Mouse (Mus musculus) hindbrain, embryonic 11.5 days (tissue): ENCODE measurements at regions not wholly inside any gene's neighbourhood (a gene's known extent, or its start where the extent isn't known, plus 50 kb on each side); places are given as distances from the start of the nearest gene placed in this dataset.
"Not testable (repeated sequence)": the region's sequence is repeated elsewhere in the genome, so short reads cannot be mapped to it uniquely, and the experiment has no call there.

Experiments
- ATAC-seq: fragments of 200-750 bp; cut with Nextera tagmentation; 2 replicates; pipeline ENCODE4 v1.8.0; 2017; ENCODE audit warnings: mild to moderate bottlenecking, moderate TSS enrichment, moderate library complexity; ENCODE audit not compliant: low FRiP score
- DNase-seq: peaks from one replicate; pipeline ENCODE4 v3.0.0-alpha.2; 2015; ENCODE audit warnings: low spot score
- H3K27ac ChIP-seq: fragments of 300-500 bp; sonication (generic); 2 replicates; pipeline ENCODE4 v1.5.1; 2014; ENCODE audit warnings: mild to moderate bottlenecking, low read depth, low read length
- H3K27me3 ChIP-seq: fragments of 300-500 bp; sonication (generic); 2 replicates; pipeline ENCODE4 v1.6.1; 2014; ENCODE audit warnings: mild to moderate bottlenecking, low read length, moderate library complexity, mixed read lengths; ENCODE audit not compliant: control insufficient read depth, insufficient read depth
- H3K36me3 ChIP-seq: fragments of 300-500 bp; sonication (generic); 2 replicates; pipeline ENCODE4 v1.6.1; 2014; ENCODE audit warnings: mild to moderate bottlenecking, low read length, moderate library complexity, mixed read lengths; ENCODE audit not compliant: control insufficient read depth, insufficient read depth
- H3K4me1 ChIP-seq: fragments of 300-500 bp; sonication (generic); replicated peaks from 2 replicates; pipeline ENCODE4 v1.6.1; 2014; ENCODE audit warnings: low read length, mixed read lengths; ENCODE audit not compliant: control insufficient read depth, insufficient read depth
- H3K4me2 ChIP-seq: fragments of 300-500 bp; sonication (generic); replicated peaks from 2 replicates; pipeline ENCODE4 v1.6.1; 2014; ENCODE audit warnings: mild to moderate bottlenecking, low read depth, low read length
- H3K4me3 ChIP-seq: fragments of 300-500 bp; sonication (generic); 2 replicates; pipeline ENCODE4 v1.5.1; 2014; ENCODE audit warnings: low read depth, low read length
- H3K9ac ChIP-seq: fragments of 300-500 bp; sonication (generic); 2 replicates; pipeline ENCODE4 v1.6.1; 2014; ENCODE audit warnings: low read depth, low read length
- H3K9me3 ChIP-seq: fragments of 300-500 bp; sonication (generic); 2 replicates; pipeline ENCODE4 v1.6.1; 2016; ENCODE audit warnings: low read length; ENCODE audit not compliant: control insufficient read depth
- WGBS: fragments of 180-500 bp; shearing (Covaris S2); extraction: QIAGEN DNeasy Blood & Tissue Kit; methylation state at CpG from one replicate; pipeline ENCODE4 v1.1.7; 2014; 5-methylcytosine and 5-hydroxymethylcytosine counted together

DNA sequence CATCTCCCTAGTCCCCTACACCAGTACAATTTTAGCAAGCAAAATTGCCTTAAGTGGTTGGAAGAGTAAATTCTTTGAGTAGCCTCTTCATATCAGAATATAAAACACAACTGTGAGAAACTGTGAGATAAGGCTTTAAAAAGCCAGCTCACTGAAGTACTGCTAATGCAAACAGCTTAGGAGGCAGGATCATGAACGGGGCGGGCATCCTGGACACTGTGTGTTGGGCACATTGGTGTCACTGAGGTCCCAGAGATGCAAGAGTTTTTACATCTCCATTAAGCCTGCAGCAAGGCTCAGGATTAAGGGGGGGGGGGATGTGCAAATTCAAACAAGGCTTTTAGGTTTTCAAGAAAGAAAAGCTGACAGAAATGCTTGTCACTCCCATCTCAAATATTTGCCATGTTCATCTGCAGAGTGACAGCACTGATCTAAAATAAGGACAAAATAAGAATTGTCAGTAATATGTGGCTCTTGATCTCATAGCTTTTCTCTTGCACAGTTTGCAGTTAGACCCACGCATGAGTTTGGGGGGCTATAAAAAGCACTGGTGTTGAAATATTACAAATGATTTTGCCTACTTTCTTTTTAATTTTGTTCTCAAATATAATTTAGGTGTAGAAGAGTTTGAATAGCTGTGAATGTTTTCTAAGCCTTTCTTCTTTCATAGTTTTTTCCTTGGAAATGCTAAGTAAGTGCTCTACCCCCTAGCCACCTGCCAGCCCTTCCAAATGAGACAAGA, 156.2 kb downstream of the Enc1 start:
- ATAC-seq (no peak), DNase-seq (no peak)
- 86% methylated on average over 3 of the region's 3 CpGs for WGBS
- no peaks in the 10 kb centered on the region for H3K4me1 ChIP-seq
- no peaks in the 10 kb centered on the region for H3K9me3 ChIP-seq
- H3K9ac ChIP-seq, result no peak overlapping the region
- H3K27ac ChIP-seq, result no peak overlapping the region
- H3K4me3 ChIP-seq, result no peak overlapping the region
- no peaks in the 10 kb centered on the region for H3K27me3 ChIP-seq
- H3K4me2 ChIP-seq, result no peak overlapping the region
- no peaks in the 10 kb centered on the region for H3K36me3 ChIP-seq

DNA sequence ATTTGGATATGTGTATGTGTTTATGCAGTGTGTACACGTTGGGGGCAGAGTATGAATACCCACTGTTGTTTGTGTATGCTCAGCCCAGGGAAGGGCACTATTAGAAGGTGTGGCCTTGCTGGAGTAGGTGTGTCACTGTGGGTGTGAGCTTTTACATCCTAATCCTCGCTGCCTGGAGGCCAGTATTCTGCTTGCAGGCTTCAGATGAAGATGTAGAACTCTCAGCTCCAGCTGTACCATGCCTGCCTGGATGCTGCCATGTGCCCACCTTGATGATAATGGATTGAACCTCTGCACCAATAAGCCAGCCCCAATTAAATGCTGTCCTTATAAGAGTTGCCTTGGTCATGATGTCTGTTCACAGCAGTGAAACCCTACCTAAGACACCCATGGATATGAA, 155.4 kb downstream of the Enc1 start:
- H3K27me3 ChIP-seq, H3K4me3 ChIP-seq, H3K4me2 ChIP-seq, H3K4me1 ChIP-seq, DNase-seq, H3K36me3 ChIP-seq, H3K27ac ChIP-seq, ATAC-seq, H3K9ac ChIP-seq, H3K9me3 ChIP-seq: not testable (repeated sequence)
- WGBS, result 79% methylated on average over 2 of the region's 2 CpGs

DNA sequence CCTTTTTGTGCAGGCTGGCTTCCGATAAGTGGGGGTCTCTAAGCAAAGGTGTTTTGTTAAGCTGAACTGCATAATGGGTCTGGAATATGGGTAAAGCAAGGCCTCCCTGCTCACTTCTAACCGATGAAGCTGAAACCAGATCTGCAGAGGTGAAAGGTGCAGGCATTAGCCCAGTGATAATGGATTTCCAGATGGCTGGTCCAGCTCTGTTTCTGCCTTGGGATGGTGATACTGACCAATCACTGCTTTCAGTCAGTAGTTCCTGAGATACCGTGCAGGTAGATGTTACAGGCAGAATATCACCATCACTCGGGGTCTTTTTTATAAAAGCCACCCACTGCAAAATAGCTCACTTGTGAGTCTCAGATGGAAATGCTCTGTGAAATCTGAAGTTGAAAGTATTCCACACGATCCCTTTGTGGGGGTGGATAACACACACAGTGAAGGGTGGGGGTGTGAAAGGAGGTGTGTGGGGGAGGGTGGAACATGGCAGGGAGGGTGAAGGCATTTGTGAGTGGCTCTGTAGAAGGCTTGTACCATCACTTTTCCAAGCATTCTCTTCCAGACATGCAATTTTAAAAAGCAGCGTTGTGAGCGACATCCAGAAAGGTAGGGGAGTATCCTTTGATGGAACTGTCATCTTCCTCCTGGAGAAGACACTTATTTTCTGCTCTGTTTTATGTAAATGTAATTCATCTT, 154.0 kb downstream of the Enc1 start:
- no peaks in the 10 kb centered on the region for H3K36me3 ChIP-seq
- no peak for DNase-seq
- H3K9ac ChIP-seq, result no peak overlapping the region
- H3K4me2 ChIP-seq, result no peak overlapping the region
- H3K27me3 ChIP-seq, result no peaks in the 10 kb centered on the region
- H3K4me1 ChIP-seq, result peaks cover 3% of the 10 kb centered on the region; the same call in 1 of the 2 replicates
- no peaks in the 10 kb centered on the region for H3K9me3 ChIP-seq
- WGBS, result 79% methylated on average over 7 of the region's 7 CpGs
- ATAC-seq, result no peak
- no peak overlapping the region; the same call in 1 of the 2 replicates for H3K27ac ChIP-seq
- no peak overlapping the region for H3K4me3 ChIP-seq

DNA sequence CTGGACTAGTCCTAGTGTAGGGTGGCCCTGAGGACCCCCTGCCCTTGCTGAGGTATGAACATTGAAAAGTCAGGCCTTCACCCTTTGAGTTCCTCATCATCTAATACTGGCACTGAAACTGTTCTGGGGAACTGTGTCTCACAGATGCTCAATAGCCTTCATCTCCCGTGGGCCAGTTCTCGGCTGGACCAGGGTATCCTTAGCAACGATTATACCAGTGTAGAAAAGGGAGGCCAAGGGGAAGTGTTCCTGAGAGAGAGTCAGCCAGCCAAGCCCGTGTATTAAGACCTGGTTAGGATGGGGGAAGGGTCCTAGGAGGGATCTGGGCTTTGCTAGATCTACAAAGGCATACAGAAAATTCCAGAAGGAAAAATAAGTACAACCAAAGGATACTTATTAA, 153.2 kb downstream of the Enc1 start:
- peaks cover 3% of the 10 kb centered on the region; the same call in 1 of the 2 replicates for H3K4me1 ChIP-seq
- no peaks in the 10 kb centered on the region for H3K36me3 ChIP-seq
- WGBS, result 73% methylated on average over 4 of the region's 4 CpGs
- no peak overlapping the region for H3K4me2 ChIP-seq
- no peak overlapping the region for H3K4me3 ChIP-seq
- H3K27ac ChIP-seq, result no peak overlapping the region
- DNase-seq, result no peak
- H3K9ac ChIP-seq, result no peak overlapping the region
- ATAC-seq, result no peak
- no peaks in the 10 kb centered on the region for H3K27me3 ChIP-seq
- H3K9me3 ChIP-seq, result no peaks in the 10 kb centered on the region

DNA sequence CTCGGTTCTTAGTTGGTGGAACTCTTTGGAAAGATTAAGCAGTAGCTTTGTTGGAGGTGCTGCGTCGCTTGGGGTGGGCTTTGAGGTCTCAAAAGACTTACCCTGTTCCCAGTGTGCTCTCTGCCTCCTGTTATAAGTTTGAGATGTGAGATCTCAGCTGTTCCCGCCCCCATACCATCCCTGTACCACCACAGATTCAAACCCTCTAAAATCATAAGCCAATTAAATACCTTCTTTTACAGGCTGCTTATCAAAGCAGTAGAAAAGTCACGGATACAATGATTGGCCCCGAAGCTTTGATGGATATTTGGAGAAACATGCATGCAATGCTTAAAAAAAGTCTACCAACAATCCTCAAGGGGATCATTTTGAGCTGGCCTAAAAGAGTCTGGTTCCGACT, 152.6 kb downstream of the Enc1 start:
- H3K27me3 ChIP-seq, result no peaks in the 10 kb centered on the region
- WGBS, result 93% methylated on average over 7 of the region's 7 CpGs
- H3K9ac ChIP-seq, result no peak overlapping the region
- no peak overlapping the region for H3K4me2 ChIP-seq
- peaks cover 3% of the 10 kb centered on the region; the same call in 1 of the 2 replicates for H3K4me1 ChIP-seq
- H3K36me3 ChIP-seq, result no peaks in the 10 kb centered on the region
- H3K27ac ChIP-seq, result no peak overlapping the region
- no peak overlapping the region for H3K4me3 ChIP-seq
- no peaks in the 10 kb centered on the region for H3K9me3 ChIP-seq
- DNase-seq (no peak), ATAC-seq (no peak)

DNA sequence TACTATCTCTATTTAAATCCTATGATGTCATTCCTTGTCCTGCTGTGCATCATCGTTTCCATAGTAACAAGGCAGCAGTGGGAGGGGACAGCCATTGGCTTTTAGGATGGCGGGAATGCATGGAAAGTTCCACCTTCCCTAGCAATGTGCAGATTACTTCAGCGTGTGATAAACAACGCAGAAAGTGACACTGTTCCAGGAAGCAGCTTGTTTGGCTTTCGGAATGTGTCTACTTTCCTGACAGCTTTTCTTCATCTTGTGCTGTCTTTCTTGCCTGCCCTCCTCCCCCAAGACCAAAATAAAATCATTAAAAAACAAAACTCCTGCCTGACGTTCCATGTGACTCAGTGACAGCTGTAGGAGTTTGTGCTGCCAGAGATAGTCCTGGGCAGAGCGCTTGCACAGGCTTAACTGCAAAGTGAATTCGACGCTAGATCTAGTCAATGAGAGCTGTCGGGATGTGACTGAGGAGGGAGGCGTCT, 149.6 kb downstream of the Enc1 start:
- H3K4me2 ChIP-seq, result 0 out of 2 replicates have a peak overlapping the region, but pooled peaks have one; percentile 8
- H3K4me3 ChIP-seq, result no peak overlapping the region
- H3K4me1 ChIP-seq, result peaks cover 3% of the 10 kb centered on the region; the same call in 1 of the 2 replicates
- 34% methylated on average over 11 of the region's 11 CpGs for WGBS
- no peaks in the 10 kb centered on the region for H3K27me3 ChIP-seq
- DNase-seq (peak; percentile 75), ATAC-seq (peak; percentile 47; the same call in 1 of the 2 replicates)
- no peaks in the 10 kb centered on the region for H3K36me3 ChIP-seq
- H3K9me3 ChIP-seq, result no peaks in the 10 kb centered on the region
- H3K9ac ChIP-seq, result no peak overlapping the region
- H3K27ac ChIP-seq, result no peak overlapping the region

DNA sequence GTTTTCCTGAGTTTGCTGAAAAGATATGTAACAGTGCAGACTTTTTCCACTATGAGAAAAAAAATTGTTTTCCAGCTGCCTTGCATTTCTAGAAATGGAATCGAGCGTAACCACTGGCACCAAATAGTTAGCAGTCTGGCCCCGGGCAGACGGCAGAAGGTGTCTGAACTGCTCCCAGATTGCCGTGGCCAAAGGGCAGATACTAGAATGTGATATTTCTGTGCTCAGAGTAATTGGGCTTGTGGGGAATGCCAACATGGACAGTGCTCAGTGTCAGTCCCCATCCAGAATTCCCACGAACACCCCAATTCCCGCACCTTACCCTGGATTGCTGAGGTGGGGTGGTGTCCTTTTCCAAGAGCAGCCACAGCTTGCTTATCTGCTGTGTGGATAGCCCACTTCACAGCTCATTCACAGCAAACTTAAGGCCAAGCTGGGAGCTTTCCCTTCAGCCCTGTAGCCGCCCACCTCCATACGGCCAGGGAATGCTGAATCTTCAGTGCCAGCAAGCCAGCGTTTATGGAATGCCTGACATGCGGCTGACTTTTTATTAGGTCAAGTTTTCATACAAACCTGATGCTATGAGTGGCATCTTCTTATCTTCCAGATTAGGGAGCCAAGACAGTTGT, 148.1 kb downstream of the Enc1 start:
- DNase-seq, result no peak
- ATAC-seq, result no peak
- H3K4me1 ChIP-seq, result peaks cover 3% of the 10 kb centered on the region; the same call in 1 of the 2 replicates
- H3K4me2 ChIP-seq, result no peak overlapping the region
- H3K4me3 ChIP-seq, result no peak overlapping the region
- H3K9ac ChIP-seq, result no peak overlapping the region
- H3K9me3 ChIP-seq, result no peaks in the 10 kb centered on the region
- H3K27me3 ChIP-seq, result no peaks in the 10 kb centered on the region
- no peak overlapping the region for H3K27ac ChIP-seq
- H3K36me3 ChIP-seq, result no peaks in the 10 kb centered on the region
- 79% methylated on average over 11 of the region's 11 CpGs for WGBS

DNA sequence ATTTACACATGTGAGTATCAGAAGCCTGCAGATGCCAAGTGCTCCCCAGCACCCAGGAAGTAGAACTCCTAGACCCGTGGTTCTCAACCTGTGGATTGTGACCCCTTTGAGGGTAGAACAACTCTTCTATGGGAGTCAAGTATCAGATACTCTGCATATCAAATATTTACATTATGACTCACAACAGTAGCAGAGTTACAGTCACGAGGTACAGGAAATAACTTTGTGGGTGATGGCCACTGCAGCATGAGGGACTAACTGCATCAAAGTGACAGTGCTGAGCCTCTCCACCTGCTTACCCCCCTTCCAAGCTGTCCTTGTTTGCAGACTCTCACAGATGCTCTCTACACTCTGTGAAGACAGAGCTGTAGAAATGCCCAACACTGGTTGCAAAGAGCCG, 145.6 kb downstream of the Enc1 start:
- 74% methylated on average over 3 of the region's 3 CpGs for WGBS
- H3K9me3 ChIP-seq, result no peaks in the 10 kb centered on the region
- no peaks in the 10 kb centered on the region for H3K36me3 ChIP-seq
- no peaks in the 10 kb centered on the region for H3K27me3 ChIP-seq
- DNase-seq (no peak), ATAC-seq (no peak)
- no peak overlapping the region for H3K4me2 ChIP-seq
- H3K4me1 ChIP-seq, result peaks cover 3% of the 10 kb centered on the region; the same call in 1 of the 2 replicates
- no peak overlapping the region for H3K27ac ChIP-seq
- H3K9ac ChIP-seq, result no peak overlapping the region
- H3K4me3 ChIP-seq, result no peak overlapping the region
